Mouse (Mus musculus) kidney, embryonic 14.5 days (tissue): ENCODE data around the gene Schip1. TPM values are rescaled to one million over a fixed set of nuclear protein-coding genes. Genes with fewer than 3 reads are reported as not detected.

Experiments used
- ATAC-seq: fragments of 200-750 bp; cut with Nextera tagmentation; 2 replicates; pipeline ENCODE4 v1.8.0; 2017; ENCODE audit warnings: moderate number of reproducible peaks, mild to moderate bottlenecking, moderate TSS enrichment, moderate library complexity; ENCODE audit not compliant: low FRiP score, low TSS enrichment
- H3K27ac ChIP-seq: fragments of 300-500 bp; sonication (generic); 2 replicates; pipeline ENCODE4 v1.5.1; 2014; ENCODE audit warnings: low read depth, mild to moderate bottlenecking, low read length, moderate library complexity, mixed read lengths
- H3K27me3 ChIP-seq: fragments of 300-500 bp; sonication (generic); 2 replicates; pipeline ENCODE4 v1.6.1; 2014; ENCODE audit warnings: mild to moderate bottlenecking, low read length; ENCODE audit not compliant: control insufficient read depth, insufficient read depth
- H3K36me3 ChIP-seq: fragments of 300-500 bp; sonication (generic); 2 replicates; pipeline ENCODE4 v1.6.1; 2014; ENCODE audit warnings: low read length, mixed read lengths; ENCODE audit not compliant: control insufficient read depth, insufficient read depth
- H3K4me1 ChIP-seq: fragments of 300-500 bp; sonication (generic); 2 replicates; pipeline ENCODE4 v1.6.1; 2014; ENCODE audit warnings: low read length, mixed read lengths; ENCODE audit not compliant: control insufficient read depth, insufficient read depth
- H3K4me2 ChIP-seq: fragments of 300-500 bp; sonication (generic); replicated peaks from 2 replicates; pipeline ENCODE4 v1.6.1; 2014; ENCODE audit warnings: low read depth, mild to moderate bottlenecking, low read length
- H3K4me3 ChIP-seq: fragments of 300-500 bp; sonication (generic); 2 replicates; pipeline ENCODE4 v1.5.1; 2014; ENCODE audit warnings: mild to moderate bottlenecking, low read length
- H3K9ac ChIP-seq: fragments of 300-500 bp; sonication (generic); 2 replicates; pipeline ENCODE4 v1.6.1; 2014; ENCODE audit warnings: low read depth, mild to moderate bottlenecking, low read length, moderate library complexity
- H3K9me3 ChIP-seq: fragments of 300-500 bp; sonication (generic); 2 replicates; pipeline ENCODE4 v1.6.1; 2016; ENCODE audit warnings: low read length; ENCODE audit not compliant: control insufficient read depth
- WGBS: fragments of 180-500 bp; shearing (Covaris S2); extraction: QIAGEN DNeasy Blood & Tissue Kit; methylation state at CpG from one replicate; pipeline ENCODE4 v1.1.7; 2014; 5-methylcytosine and 5-hydroxymethylcytosine counted together
- polyA plus RNA-seq: library from polyadenylated mRNA; unstranded; fragments of >200 nt; fragmentation: Nextera tagmentation; extraction: Ambion mirVana; gene quantifications from 2 replicates; pipeline ENCODE4 v1.2.1, GENCODE M21; 2014

Gene Schip1
- polyA plus RNA-seq, 1 experiment from 2014 or later: 50.1 TPM

DNA sequence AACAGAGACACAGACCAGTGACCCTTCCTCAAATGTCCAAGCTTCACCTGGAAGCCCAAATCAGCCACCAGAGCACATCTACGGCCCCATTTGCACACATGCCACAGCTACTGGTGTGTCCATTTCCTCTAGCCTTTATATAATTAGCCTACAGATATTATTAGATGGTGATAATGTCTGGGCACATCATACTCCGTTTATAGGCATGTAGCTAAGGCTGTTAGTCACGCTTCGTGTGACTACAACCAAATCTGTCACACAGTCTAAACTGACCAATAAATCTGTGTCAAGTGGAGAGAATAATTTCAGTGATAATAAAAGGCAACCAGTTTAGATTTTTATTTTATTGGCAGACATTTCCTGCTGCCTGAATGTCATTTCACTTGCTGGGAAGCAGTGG, 338.7 kb downstream of the Schip1 start:
- H3K27ac ChIP-seq: no peak overlapping the region
- H3K4me3 ChIP-seq: no peak overlapping the region
- WGBS: 77% methylated on average over 4 of the region's 4 CpGs
- no peaks in the 10 kb centered on the region for H3K36me3 ChIP-seq
- no peak overlapping the region for H3K9ac ChIP-seq
- ATAC-seq: no peak
- H3K9me3 ChIP-seq: no peaks in the 10 kb centered on the region
- no peak overlapping the region for H3K4me2 ChIP-seq
- H3K4me1 ChIP-seq: no peaks in the 10 kb centered on the region
- no peaks in the 10 kb centered on the region for H3K27me3 ChIP-seq

- Histone ChIP-seq H3K27ac (no peak overlapping the region), H3K4me1 (no peaks in the 10 kb centered on the region), H3K4me3 (no peak overlapping the region), H3K9me3 (no peaks in the 10 kb centered on the region), H3K27me3 (no peaks in the 10 kb centered on the region), H3K9ac (no peak overlapping the region), H3K4me2 (no peak overlapping the region), H3K36me3 (no peaks in the 10 kb centered on the region)
- ATAC-seq: no peak
- WGBS: 78% methylated on average over 2 of the region's 2 CpGs
Measured at GRCm38 (mm10) chr3:68403783-68404217, 339.2 kb downstream of the Schip1 start.

DNA sequence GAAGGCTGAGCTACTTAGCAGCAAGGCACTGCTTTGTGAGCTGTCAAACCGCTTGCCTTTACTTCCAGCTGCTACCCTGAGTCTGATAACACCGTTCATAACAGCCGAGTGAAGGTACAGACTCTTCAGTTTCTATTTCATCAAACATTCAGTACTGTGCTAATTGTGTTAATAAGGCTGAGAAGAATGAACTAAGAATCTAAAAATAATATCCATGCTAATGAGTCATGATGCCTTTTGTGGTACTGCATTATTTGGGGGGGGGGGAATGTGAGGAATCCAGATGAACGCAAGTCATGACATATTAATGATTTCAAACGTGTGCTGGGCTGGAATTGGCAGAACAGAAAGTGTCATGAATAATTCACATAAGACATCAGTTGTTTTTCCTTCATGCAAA, 341.1 kb downstream of the Schip1 start:
- Histone ChIP-seq H3K4me1 (no peaks in the 10 kb centered on the region), H3K27me3 (no peaks in the 10 kb centered on the region), H3K4me2 (no peak overlapping the region), H3K9me3 (no peaks in the 10 kb centered on the region), H3K4me3 (no peak overlapping the region), H3K27ac (no peak overlapping the region), H3K9ac (no peak overlapping the region), H3K36me3 (no peaks in the 10 kb centered on the region)
- ATAC-seq: no peak
- 78% methylated on average over 5 of the region's 5 CpGs for WGBS

DNA sequence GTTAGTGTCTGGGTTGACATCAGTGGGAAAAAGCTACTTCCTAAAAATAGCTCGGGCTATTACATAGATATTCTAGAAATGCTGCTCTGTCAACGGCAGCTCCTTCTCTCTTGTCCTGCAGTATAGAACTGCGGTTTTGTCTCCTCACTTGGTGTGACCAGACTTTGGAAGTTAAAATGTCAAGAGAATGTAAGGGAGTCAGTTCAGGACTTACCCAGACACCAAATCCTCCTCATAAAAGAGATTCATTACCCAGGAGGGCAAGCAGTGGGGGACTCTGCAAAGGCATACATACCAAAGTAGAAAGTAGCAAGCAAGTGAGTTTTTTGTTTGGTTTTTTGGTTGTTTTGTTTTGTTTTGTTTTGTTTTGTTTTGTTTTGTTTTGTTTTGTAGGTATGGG, 347.7 kb downstream of the Schip1 start:
- Histone ChIP-seq H3K9ac (no peak overlapping the region), H3K4me1 (no peaks in the 10 kb centered on the region), H3K27ac (no peak overlapping the region), H3K9me3 (no peaks in the 10 kb centered on the region), H3K27me3 (no peaks in the 10 kb centered on the region), H3K4me2 (no peak overlapping the region), H3K36me3 (no peaks in the 10 kb centered on the region), H3K4me3 (no peak overlapping the region)
- no peak for ATAC-seq
- WGBS: 27% methylated on average over 3 of the region's 3 CpGs

DNA sequence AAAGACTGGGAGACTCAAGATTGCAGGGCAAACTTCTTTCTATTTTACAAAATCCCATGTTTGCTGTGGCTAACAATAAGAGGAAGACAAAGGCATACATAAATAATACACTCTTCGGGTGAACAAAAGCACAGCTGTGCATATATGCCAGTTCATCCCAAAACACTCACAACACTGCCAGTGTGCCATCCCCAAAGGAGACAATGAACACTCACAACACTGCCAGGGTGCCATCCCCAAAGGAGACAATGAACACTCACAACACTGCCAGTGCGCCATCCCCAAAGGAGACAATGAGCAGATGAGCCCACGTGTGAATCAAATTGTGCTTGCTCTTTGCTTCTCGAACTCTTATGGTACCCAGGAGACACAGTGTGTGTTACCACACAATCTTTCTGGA, 355.2 kb downstream of the Schip1 start:
- 87% methylated on average over 4 of the region's 4 CpGs for WGBS
- no peak for ATAC-seq
- Histone ChIP-seq H3K4me1 (no peaks in the 10 kb centered on the region), H3K4me3 (no peak overlapping the region), H3K27ac (no peak overlapping the region), H3K9ac (no peak overlapping the region), H3K9me3 (no peaks in the 10 kb centered on the region), H3K27me3 (no peaks in the 10 kb centered on the region), H3K4me2 (no peak overlapping the region), H3K36me3 (no peaks in the 10 kb centered on the region)

DNA sequence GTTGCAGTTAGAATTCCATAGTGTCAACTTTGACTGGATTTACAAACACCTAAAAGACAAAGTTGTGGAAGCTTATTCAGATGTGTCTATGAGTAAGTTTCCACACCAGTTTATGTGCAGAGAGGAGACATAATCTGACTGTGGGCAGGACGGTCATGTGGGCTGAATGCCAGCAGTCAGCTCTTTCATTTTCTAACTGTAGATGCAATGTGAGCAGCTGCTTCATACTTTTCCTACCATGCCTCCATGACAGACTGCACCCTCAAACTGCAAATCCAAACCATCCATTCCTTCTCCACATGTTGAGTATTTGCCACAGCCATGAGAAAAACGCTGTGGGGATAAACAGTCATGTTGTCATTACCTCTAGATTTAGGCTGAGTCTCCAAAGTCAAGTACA, 356.3 kb downstream of the Schip1 start:
- Histone ChIP-seq H3K27me3 (no peaks in the 10 kb centered on the region), H3K9me3 (no peaks in the 10 kb centered on the region), H3K36me3 (no peaks in the 10 kb centered on the region), H3K27ac (no peak overlapping the region), H3K4me2 (no peak overlapping the region), H3K9ac (no peak overlapping the region), H3K4me1 (no peaks in the 10 kb centered on the region), H3K4me3 (no peak overlapping the region)
- 78% methylated on average over 2 of the region's 2 CpGs for WGBS
- ATAC-seq: no peak

- H3K4me1 ChIP-seq: no peaks in the 10 kb centered on the region
- H3K9ac ChIP-seq: no peak overlapping the region
- no peak overlapping the region for H3K27ac ChIP-seq
- no peak overlapping the region for H3K4me3 ChIP-seq
- no peaks in the 10 kb centered on the region for H3K9me3 ChIP-seq
- no peak for ATAC-seq
- H3K27me3 ChIP-seq: no peaks in the 10 kb centered on the region
- WGBS: 81% methylated on average over 2 of the region's 2 CpGs
- no peaks in the 10 kb centered on the region for H3K36me3 ChIP-seq
- no peak overlapping the region for H3K4me2 ChIP-seq
Measured at GRCm38 (mm10) chr3:68421849-68422248, 357.2 kb downstream of the Schip1 start.

- Histone ChIP-seq H3K4me3 (no peak overlapping the region), H3K36me3 (no peaks in the 10 kb centered on the region), H3K9me3 (no peaks in the 10 kb centered on the region), H3K9ac (no peak overlapping the region), H3K27me3 (no peaks in the 10 kb centered on the region), H3K4me1 (no peaks in the 10 kb centered on the region), H3K4me2 (no peak overlapping the region), H3K27ac (no peak overlapping the region)
- no peak for ATAC-seq
- 92% methylated on average over 5 of the region's 5 CpGs for WGBS
Measured at GRCm38 (mm10) chr3:68428081-68428480, 363.5 kb downstream of the Schip1 start.

DNA sequence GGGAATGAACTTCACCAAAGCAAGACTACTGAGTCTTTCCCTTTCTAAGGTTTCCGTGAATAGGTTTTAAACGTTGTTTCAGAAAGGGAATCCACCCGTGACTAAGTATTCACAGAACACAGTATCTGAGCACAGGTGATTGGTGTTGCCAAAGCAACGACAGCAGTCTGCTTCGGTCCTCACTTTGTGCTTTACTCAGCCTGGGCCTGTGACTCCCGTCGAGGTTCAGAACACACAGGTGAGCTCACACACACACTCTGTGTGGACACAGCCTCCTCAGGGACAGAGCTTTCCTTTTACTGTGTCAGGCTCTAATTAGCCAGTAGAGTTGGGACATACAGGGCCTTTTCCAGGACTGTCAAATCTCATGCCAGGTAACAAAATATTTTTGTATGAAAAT, 369.8 kb downstream of the Schip1 start:
- Histone ChIP-seq H3K4me2 (no peak overlapping the region), H3K27me3 (no peaks in the 10 kb centered on the region), H3K9ac (no peak overlapping the region), H3K9me3 (no peaks in the 10 kb centered on the region), H3K27ac (no peak overlapping the region), H3K4me3 (no peak overlapping the region), H3K36me3 (no peaks in the 10 kb centered on the region), H3K4me1 (no peaks in the 10 kb centered on the region)
- 53% methylated on average over 7 of the region's 7 CpGs for WGBS
- ATAC-seq: no peak

DNA sequence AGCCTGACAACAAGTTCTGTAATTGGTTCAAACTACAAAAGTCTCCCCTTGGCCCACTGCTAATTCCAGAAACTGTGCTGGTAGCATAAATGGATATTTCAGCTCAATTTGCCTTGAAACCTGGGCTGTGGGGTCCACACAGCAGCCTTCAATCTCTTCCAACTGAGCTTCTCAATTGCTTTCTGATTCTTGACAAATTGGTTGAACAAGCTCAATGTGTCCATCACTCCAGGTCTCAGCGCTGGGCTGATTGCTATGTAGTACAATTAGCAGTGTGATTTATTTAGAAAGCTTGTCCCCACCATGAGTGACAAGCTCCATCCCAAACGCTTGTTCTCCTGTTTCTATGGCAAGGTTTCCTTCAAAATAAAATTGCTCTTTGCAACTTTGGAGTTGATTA, 370.3 kb downstream of the Schip1 start:
- 86% methylated on average over 2 of the region's 2 CpGs for WGBS
- Histone ChIP-seq H3K27me3 (no peaks in the 10 kb centered on the region), H3K4me2 (no peak overlapping the region), H3K9ac (no peak overlapping the region), H3K36me3 (no peaks in the 10 kb centered on the region), H3K27ac (no peak overlapping the region), H3K4me3 (no peak overlapping the region), H3K4me1 (no peaks in the 10 kb centered on the region), H3K9me3 (no peaks in the 10 kb centered on the region)
- no peak for ATAC-seq
